Mouse (Mus musculus): ENCODE results near the gene 1700086D15Rik. TPM values are rescaled to one million over a fixed set of nuclear protein-coding genes. Genes with fewer than 3 reads are reported as not detected.

Gene 1700086D15Rik
- polyA plus RNA-seq, 1 experiment, result not detected

DNA sequence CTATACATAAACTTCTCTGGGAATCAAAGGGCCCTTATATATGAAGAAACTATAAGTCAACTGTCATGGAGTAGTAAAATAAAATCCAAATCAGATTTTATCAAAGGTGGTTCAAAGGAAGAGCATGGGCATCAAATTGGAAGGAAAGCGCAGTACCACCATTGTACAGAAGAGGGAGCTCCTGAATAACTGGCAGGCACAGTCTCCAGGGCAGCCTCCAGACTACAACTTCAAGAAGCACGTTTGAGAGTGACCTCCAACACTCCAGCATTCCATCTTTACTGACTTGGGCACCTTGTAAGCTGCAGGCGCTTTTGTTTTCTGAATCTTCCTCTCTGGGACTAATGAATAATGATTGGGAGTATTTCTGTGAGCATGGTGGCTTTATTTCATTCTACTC is 37.6 kb upstream of the 1700086D15Rik start:
- H3K4me1 ChIP-seq (ENCODE audit: control insufficient read depth, insufficient read depth, insufficient read length), result no peaks in the 10 kb centered on the region
- WGBS, result 5% methylated on average over 3 of the region's 3 CpGs
- H3K4me3 ChIP-seq (ENCODE audit: extremely low read depth, insufficient read depth, insufficient read length), result no peak overlapping the region
- TF ChIP-seq POLR2A (IDR thresholded peaks at IDR 0.05; ENCODE audit: low read depth, low read length) (no peak), CTCF (IDR thresholded peaks at IDR 0.05; ENCODE audit: extremely low read depth, insufficient read depth, insufficient read length, insufficient replicate concordance) (peak; percentile 35; the same call in 1 of the 2 replicates)
- H3K27ac ChIP-seq (ENCODE audit: insufficient read depth, low read length), result no peak overlapping the region
- no peaks in the 10 kb centered on the region for H3K27me3 ChIP-seq (ENCODE audit: control insufficient read depth, insufficient read depth, low read length)
- DNase-seq (ENCODE audit: low read depth in 1 of 2, low spot score in 2 of 2), result peak in 1 of 2 experiments; percentile 9
- no peaks in the 10 kb centered on the region for H3K36me3 ChIP-seq (ENCODE audit: control insufficient read depth, insufficient read depth, low read length)

DNA sequence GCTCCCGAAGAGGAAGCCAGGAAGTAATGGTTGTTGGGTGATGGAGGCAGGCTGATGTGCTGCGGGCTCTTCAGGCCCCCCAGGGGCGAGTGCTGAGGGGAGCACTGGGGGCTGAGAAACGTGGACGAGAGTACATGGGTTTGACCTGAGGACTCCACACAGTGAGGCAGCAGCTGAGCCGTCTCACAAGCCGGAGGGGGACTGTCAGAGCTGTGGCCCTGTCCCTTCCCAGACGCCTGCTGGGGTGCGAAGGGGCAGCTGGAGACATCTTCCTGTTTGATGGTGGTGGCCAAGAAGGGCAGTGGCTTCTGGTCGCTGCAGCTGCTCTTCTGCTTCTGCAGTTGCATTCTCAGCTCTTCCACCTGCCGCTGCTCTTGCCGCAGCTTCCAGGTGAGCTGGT is 27.3 kb upstream of the 1700086D15Rik start:
- H3K27ac ChIP-seq (ENCODE audit: insufficient read depth, low read length), result no peak overlapping the region
- H3K4me3 ChIP-seq (ENCODE audit: extremely low read depth, insufficient read depth, insufficient read length), result no peak overlapping the region
- no peaks in the 10 kb centered on the region for H3K27me3 ChIP-seq (ENCODE audit: control insufficient read depth, insufficient read depth, low read length)

DNA sequence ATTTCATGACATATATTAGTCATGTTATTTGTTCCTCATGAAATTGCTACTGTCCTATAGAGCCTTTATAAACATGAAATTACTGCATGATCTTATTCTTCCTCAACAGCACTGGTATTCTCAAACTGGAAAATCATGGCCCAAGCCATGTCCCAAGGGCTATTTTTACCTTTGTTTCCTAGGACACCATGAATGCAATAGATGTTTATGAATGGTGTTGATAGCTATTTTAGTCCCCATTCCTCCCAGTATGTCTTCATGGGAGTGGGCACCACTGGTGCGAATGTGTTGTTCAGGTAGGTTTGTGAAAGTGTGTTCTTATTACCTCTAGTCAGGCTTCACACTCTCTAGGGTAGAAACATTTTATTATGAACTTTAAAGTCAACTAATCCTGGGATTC is 25.4 kb upstream of the 1700086D15Rik start:
- no peaks in the 10 kb centered on the region for H3K36me3 ChIP-seq (ENCODE audit: control insufficient read depth, insufficient read depth, low read length)
- H3K27ac ChIP-seq (ENCODE audit: insufficient read depth, low read length), result no peak overlapping the region
- DNase-seq (ENCODE audit: low read depth in 1 of 2, low spot score in 2 of 2), result no peak
- H3K4me3 ChIP-seq (ENCODE audit: extremely low read depth, insufficient read depth, insufficient read length), result no peak overlapping the region
- no peaks in the 10 kb centered on the region for H3K4me1 ChIP-seq (ENCODE audit: control insufficient read depth, insufficient read depth, insufficient read length)
- no peaks in the 10 kb centered on the region for H3K27me3 ChIP-seq (ENCODE audit: control insufficient read depth, insufficient read depth, low read length)
- WGBS, result 83% methylated on average over 1 of the region's 1 CpGs
- no peak for TF ChIP-seq CTCF (IDR thresholded peaks at IDR 0.05; ENCODE audit: extremely low read depth, insufficient read depth, insufficient read length, insufficient replicate concordance)
- no peak for TF ChIP-seq POLR2A (IDR thresholded peaks at IDR 0.05; ENCODE audit: low read depth, low read length)

More for the DNA sequence above, 27.3 kb upstream of the 1700086D15Rik start:
- H3K4me1 ChIP-seq (ENCODE audit: control insufficient read depth, insufficient read depth, insufficient read length), result no peaks in the 10 kb centered on the region
- DNase-seq (ENCODE audit: low read depth in 1 of 2, low spot score in 2 of 2), result no peak
- 84% methylated on average over 12 of the region's 12 CpGs for WGBS
- TF ChIP-seq POLR2A (IDR thresholded peaks at IDR 0.05; ENCODE audit: low read depth, low read length), result no peak
- no peak for TF ChIP-seq CTCF (IDR thresholded peaks at IDR 0.05; ENCODE audit: extremely low read depth, insufficient read depth, insufficient read length, insufficient replicate concordance)
- H3K36me3 ChIP-seq (ENCODE audit: control insufficient read depth, insufficient read depth, low read length), result no peaks in the 10 kb centered on the region

DNA sequence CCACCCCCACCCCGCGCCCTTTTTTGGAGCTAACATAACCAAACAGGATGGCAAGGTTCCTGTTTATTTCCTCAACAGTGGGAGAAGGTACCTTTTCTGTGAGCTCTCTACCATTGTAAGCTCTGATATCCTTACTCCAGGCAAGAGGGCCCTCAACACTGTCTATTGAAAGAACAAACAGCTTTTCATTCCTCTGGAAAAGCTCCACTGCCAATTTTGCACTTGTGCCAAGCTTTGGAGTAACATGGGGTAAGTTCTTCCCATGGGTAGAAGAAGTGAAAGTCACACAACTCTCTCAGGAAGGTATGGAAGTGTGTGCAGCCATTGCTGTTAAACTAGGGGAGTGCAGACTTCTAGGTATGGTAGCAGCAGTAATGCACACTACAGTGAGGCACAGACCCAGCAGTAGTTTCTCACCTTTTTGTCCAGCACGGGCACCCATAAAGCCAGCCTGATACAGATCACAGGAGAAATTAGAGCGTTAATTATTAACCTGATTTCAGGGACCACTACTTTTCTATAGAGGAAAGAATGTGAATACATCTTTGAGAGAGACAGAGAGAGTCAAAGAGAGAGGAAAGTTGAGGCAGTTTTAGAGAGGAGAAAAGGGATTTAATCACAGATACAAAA is 10.5 kb upstream of the 1700086D15Rik start:
- 83% methylated on average over 4 of the region's 4 CpGs for WGBS
- Histone ChIP-seq H3K27me3 (ENCODE audit: control insufficient read depth, insufficient read depth, low read length) (no peaks in the 10 kb centered on the region), H3K27ac (ENCODE audit: insufficient read depth, low read length) (no peak overlapping the region), H3K4me1 (ENCODE audit: control insufficient read depth, insufficient read depth, insufficient read length) (no peaks in the 10 kb centered on the region), H3K4me3 (ENCODE audit: extremely low read depth, insufficient read depth, insufficient read length) (no peak overlapping the region), H3K36me3 (ENCODE audit: control insufficient read depth, insufficient read depth, low read length) (no peaks in the 10 kb centered on the region)
- DNase-seq (ENCODE audit: low read depth in 1 of 2, low spot score in 2 of 2), result no peak
- TF ChIP-seq POLR2A (IDR thresholded peaks at IDR 0.05; ENCODE audit: low read depth, low read length) (no peak), CTCF (IDR thresholded peaks at IDR 0.05; ENCODE audit: extremely low read depth, insufficient read depth, insufficient read length, insufficient replicate concordance) (no peak)

DNA sequence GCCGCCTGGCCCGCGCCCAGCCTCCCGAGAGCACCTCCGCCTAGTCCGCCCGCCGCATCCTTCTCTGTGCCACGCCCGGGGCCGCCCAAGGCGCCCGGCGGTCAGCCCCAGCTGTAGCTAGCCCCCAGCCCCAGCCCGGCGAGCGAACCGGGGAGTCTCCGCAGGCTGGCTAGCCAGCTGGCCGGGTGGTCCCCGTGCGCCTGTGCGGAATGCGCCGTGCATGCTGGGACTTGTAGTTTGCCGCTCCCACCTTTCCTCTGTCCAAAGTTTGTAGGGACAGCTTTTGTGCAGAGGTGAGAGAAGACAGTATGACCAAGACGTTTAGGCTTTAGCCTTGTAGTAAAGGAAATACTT is 3.1 kb upstream of the 1700086D15Rik start, which contains the start of gene Arhgap44:
Gene Arhgap44, minus strand, starts transcription at position 195 of the 354 bp plus-strand sequence.
- Histone ChIP-seq H3K4me1 (ENCODE audit: control insufficient read depth, insufficient read depth, insufficient read length) (no peaks in the 10 kb centered on the region), H3K36me3 (ENCODE audit: control insufficient read depth, insufficient read depth, low read length) (no peaks in the 10 kb centered on the region), H3K27ac (ENCODE audit: insufficient read depth, low read length) (no peak within 1 kb of the TSS), H3K27me3 (ENCODE audit: control insufficient read depth, insufficient read depth, low read length) (peaks cover 3% of the 10 kb centered on the region), H3K4me3 (ENCODE audit: extremely low read depth, insufficient read depth, insufficient read length) (peak within 1 kb of the TSS; percentile 34; the same call in 1 of the 2 replicates)
- no peak for TF ChIP-seq POLR2A (IDR thresholded peaks at IDR 0.05; ENCODE audit: low read depth, low read length)
- TF ChIP-seq CTCF (IDR thresholded peaks at IDR 0.05; ENCODE audit: extremely low read depth, insufficient read depth, insufficient read length, insufficient replicate concordance), result no peak
- 5% methylated on average over 27 of the region's 27 CpGs for WGBS
- DNase-seq (ENCODE audit: low read depth in 1 of 2, low spot score in 2 of 2), result no peak

DNA sequence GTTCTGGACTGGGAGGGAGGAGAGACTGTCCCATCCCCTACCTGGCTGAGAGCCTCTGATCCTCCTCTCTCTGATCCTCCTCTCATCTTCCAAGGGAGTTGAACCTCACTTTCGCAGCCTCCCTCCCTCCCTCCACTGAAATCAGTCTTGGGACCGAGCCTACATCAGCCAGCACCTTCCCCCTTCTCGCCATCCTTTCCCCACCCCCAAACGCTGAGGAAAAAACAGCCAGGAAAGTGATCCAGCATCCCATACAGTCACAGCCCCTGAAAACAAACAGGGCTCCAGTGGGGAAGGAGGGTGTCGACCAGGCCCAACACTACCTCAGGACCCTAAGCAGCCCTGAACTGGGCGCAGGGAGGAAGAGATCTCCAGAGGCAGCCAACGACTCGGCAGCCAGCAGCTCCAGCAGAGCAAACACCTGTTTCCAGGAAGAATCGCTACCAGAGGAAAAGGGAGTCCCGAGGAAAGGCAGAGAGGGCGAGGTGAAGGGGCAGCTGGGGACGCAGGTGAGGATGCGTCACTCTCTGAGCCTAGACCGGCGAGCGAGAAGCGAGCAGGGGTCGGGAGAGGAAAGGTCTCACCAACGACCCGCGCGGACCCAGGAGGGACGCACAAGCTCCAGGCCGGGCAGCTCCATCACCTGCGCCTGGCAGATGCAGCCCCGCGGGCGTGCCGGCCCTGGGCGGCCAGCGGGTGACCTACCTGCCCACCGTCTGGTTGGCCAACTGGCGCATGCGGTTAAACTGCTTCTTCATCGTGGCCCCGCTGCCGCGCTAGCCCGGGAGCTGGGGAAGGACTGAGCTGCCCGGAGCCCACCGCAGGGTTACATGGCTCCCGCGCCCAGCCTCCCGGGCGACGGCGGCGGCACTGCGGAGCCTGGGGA is 2.4 kb upstream of the 1700086D15Rik start:
- TF ChIP-seq POLR2A (IDR thresholded peaks at IDR 0.05; ENCODE audit: low read depth, low read length), result no peak
- TF ChIP-seq CTCF (IDR thresholded peaks at IDR 0.05; ENCODE audit: extremely low read depth, insufficient read depth, insufficient read length, insufficient replicate concordance), result no peak
- WGBS, result 11% methylated on average over 46 of the region's 49 CpGs
- H3K4me3 ChIP-seq (ENCODE audit: extremely low read depth, insufficient read depth, insufficient read length), result peak overlapping the region; percentile 34; the same call in 1 of the 2 replicates
- no peaks in the 10 kb centered on the region for H3K36me3 ChIP-seq (ENCODE audit: control insufficient read depth, insufficient read depth, low read length)
- DNase-seq (ENCODE audit: low read depth in 1 of 2, low spot score in 2 of 2), result no peak
- no peak overlapping the region for H3K27ac ChIP-seq (ENCODE audit: insufficient read depth, low read length)
- H3K4me1 ChIP-seq (ENCODE audit: control insufficient read depth, insufficient read depth, insufficient read length), result no peaks in the 10 kb centered on the region
- peaks cover 3% of the 10 kb centered on the region for H3K27me3 ChIP-seq (ENCODE audit: control insufficient read depth, insufficient read depth, low read length)
